Mouse (Mus musculus) MEL (cell line): ENCODE data around the gene Tmem231.

Source experiments
- BHLHE40 ChIP-seq: IDR thresholded peaks from 2 replicates; pipeline ENCODE4 v1.6.1; 2012; ENCODE audit warnings: low read depth, mild to moderate bottlenecking, inconsistent platforms, low read length, improper control_type of control experiment, borderline replicate concordance
- CTCF ChIP-seq, 3 experiments: IDR thresholded peaks in 2 of 3; conservative IDR thresholded peaks in 1 of 3; 2 replicates each; pipeline ENCODE4 v1.5.1; 2011 to 2012; ENCODE audit warnings: low read length in 3 of 3, low read depth in 2 of 3, mild to moderate bottlenecking in 2 of 3, improper control_type of control experiment in 1 of 3, inconsistent platforms in 1 of 3, mixed read lengths in 1 of 3, moderate library complexity in 1 of 3; ENCODE audit not compliant: control insufficient read depth in 1 of 3, insufficient read depth in 1 of 3, poor library complexity in 1 of 3, severe bottlenecking in 1 of 3
- EP300 ChIP-seq, 2 experiments: IDR thresholded peaks; 2 replicates each; pipeline ENCODE4 v1.6.1; 2011; ENCODE audit warnings: improper control_type of control experiment in 2 of 2, low read length in 2 of 2, low read depth in 1 of 2, mild to moderate bottlenecking in 1 of 2
- GABPA ChIP-seq: IDR thresholded peaks from 2 replicates; pipeline ENCODE4 v1.6.1; 2012; ENCODE audit warnings: low read depth, mild to moderate bottlenecking, inconsistent platforms, low read length, improper control_type of control experiment, moderate library complexity
- GATA1 ChIP-seq: IDR thresholded peaks from 2 replicates; pipeline ENCODE4 v1.6.1; 2011; ENCODE audit warnings: low read depth, low read length, improper control_type of control experiment
- KAT2A ChIP-seq: conservative IDR thresholded peaks from 2 replicates; pipeline ENCODE4 v1.6.1; 2012; ENCODE audit warnings: low read depth, low read length, improper control_type of control experiment, inconsistent platforms
- MAZ ChIP-seq: IDR thresholded peaks from 2 replicates; pipeline ENCODE4 v1.6.1; 2012; ENCODE audit warnings: low read depth, mild to moderate bottlenecking, inconsistent platforms, low read length, improper control_type of control experiment
- MYC ChIP-seq: IDR thresholded peaks from 2 replicates; pipeline ENCODE4 v1.6.1; 2011; ENCODE audit warnings: low read depth, mild to moderate bottlenecking, low read length, improper control_type of control experiment, moderate library complexity
- NRF1 ChIP-seq: IDR thresholded peaks from 2 replicates; pipeline ENCODE4 v1.6.1; 2014; ENCODE audit warnings: low read depth, mild to moderate bottlenecking, inconsistent platforms, low read length, improper control_type of control experiment, moderate library complexity; ENCODE audit not compliant: poor library complexity, insufficient read depth, severe bottlenecking
- POLR2A ChIP-seq, 2 experiments: IDR thresholded peaks; 2 replicates each; pipeline ENCODE4 v1.6.1; 2011 to 2012; ENCODE audit warnings: low read length in 2 of 2, mild to moderate bottlenecking in 2 of 2, control low read depth in 1 of 2, improper control_type of control experiment in 1 of 2, low read depth in 1 of 2, moderate library complexity in 1 of 2; ENCODE audit not compliant: control insufficient read depth in 1 of 2, insufficient read depth in 1 of 2, poor library complexity in 1 of 2
- ZMIZ1 ChIP-seq: IDR thresholded peaks from 2 replicates; pipeline ENCODE4 v1.6.1; 2012; ENCODE audit warnings: low read depth, mild to moderate bottlenecking, inconsistent platforms, low read length, improper control_type of control experiment, moderate library complexity
- ZNF384 ChIP-seq: IDR thresholded peaks from 2 replicates; pipeline ENCODE4 v1.6.1; 2012; ENCODE audit warnings: low read depth, mild to moderate bottlenecking, inconsistent platforms, low read length, improper control_type of control experiment

DNA sequence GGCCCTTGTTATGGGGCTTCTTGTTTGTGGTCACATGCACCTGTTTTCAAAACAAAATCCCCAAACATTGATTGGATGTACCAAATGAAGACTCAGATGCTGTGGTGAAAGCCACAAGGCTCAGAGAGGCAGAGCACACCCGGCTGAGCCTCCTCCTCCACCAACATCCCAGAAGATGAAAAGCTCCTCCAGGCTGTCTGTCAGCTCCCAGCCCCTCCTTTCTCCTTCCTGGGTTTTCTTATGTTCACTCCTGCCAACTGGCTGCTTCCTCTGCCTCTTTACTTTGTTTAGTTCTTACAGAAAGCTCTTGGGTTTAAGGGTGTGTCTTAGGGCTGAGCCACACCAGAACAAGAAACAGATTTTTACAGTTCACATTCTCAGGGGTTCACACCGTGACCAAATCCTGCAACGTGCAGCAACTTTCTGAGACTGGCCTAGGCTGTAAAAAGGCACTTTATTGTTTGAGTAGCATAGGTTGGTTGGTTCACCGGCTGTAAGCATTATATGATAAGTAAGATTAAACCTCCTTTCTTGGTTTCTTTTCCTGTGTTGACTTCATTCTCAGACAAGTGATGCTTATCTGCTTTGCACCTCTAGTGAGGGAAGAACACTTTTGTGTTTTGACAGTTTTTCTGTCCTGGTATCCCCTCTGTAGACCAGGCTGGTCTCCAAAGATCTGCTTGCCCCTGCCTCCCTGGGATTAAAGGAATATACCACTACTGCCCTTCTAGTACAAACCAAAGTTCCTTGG is 21.3 kb upstream of the Tmem231 start:
- TF ChIP-seq GATA1 (no peak), POLR2A (IDR thresholded peaks at IDR 0.05; ENCODE audit: control insufficient read depth in 1 of 2, insufficient read depth in 1 of 2, low read depth in 1 of 2, low read length in 2 of 2, poor library complexity in 1 of 2) (no peak), GABPA (no peak), EP300 (IDR thresholded peaks at IDR 0.05; ENCODE audit: low read depth in 1 of 2, low read length in 2 of 2) (no peak), BHLHE40 (no peak), ZNF384 (no peak), CTCF (IDR thresholded peaks at IDR 0.05 in 2 of 3, conservative IDR thresholded peaks at IDR 0.05 in 1 of 3; ENCODE audit: control insufficient read depth in 1 of 3, insufficient read depth in 1 of 3, low read depth in 2 of 3, low read length in 3 of 3, poor library complexity in 1 of 3, severe bottlenecking in 1 of 3) (no peak), KAT2A (no peak), MAZ (no peak), NRF1 (no peak), ZMIZ1 (no peak), MYC (no peak)
